ENCODE assay signal across 11 mouse cellular contexts in the genomic region with DNA sequence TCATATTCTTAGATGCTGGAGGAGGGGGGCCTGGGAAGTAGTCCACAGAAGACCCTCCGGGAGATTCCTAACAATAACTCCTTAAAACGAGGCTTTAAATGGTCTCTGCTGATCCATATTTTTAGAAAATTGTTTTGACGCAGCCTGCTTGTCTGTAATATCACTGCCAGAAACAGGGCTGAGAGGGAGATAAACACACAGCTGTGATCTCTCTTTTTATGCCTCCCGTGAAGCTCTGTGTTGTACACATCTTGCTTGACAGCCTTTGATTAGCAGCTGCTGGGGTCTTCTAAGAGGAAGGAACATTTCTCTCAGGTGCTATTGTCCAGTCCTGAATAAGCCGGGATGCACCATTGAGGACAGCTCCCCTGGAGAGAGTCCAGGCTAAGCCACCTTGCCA.
"Had no signal": no experiment of that assay in that cellular context is flagged by ENCODE, and none has a peak within 500 bp of the region (broad histone marks: within the 10 kb centered on the region; RNA-seq: fewer than 3 reads in every experiment).

No protein-coding gene starts in this region.

- H3K4me1 ChIP-seq: liver, embryonic 13.5 days had no signal

- H3K4me3 ChIP-seq: left cerebral cortex, adult 2 months; liver, embryonic 13.5 days; lung, embryonic 15.5 days had no signal

- DNase-seq: kidney, postnatal 25 days; liver; liver, embryonic 13.5 days; liver, postnatal 0 days; lung, postnatal 14 days; thymus, postnatal 4 days had no signal

- H3K9me3 ChIP-seq: liver, embryonic 13.5 days; lung, embryonic 15.5 days had no signal

- H3K27ac ChIP-seq: left cerebral cortex, adult 2 months; liver, embryonic 13.5 days; lung, embryonic 15.5 days; macrophage; stomach, postnatal 0 days had no signal

- H3K4me2 ChIP-seq: liver, embryonic 13.5 days; lung, embryonic 15.5 days had no signal

- H3K9ac ChIP-seq: liver, embryonic 13.5 days; liver, postnatal 0 days; lung, embryonic 15.5 days had no signal

- ATAC-seq: liver, postnatal 0 days; midbrain, embryonic 16.5 days had no signal

- H3K27me3 ChIP-seq: liver, embryonic 13.5 days; lung, embryonic 15.5 days had no signal

- H3K36me3 ChIP-seq: liver, embryonic 13.5 days; lung, embryonic 15.5 days had no signal
